Mouse (Mus musculus): ENCODE measurements around the gene Chtf18.
A peak's percentile ranks its signal among the peaks of the same experiment; 100 is the strongest.

Gene Chtf18

DNA sequence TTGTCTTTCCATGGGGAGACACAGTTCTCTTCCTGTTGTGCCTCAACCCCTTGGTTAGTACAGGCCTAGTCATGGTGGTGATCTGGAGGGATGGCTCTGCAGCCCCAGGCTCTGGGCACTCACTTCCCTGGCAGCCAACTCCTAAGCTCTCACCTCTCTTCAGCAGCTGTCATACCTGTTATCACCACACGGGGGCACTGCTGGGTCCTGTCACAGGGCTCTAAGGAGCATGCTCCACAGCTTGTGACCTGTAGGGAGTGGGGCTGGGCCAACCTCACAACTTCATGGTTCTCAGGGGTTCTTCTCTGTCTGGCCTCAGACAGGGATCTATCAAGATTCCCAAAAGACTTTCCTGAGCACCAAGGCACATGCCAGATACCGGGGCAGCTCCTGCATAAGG lies 4.9 kb upstream of the Chtf18 start:
- peak; percentile 74 for DNase-seq

DNA sequence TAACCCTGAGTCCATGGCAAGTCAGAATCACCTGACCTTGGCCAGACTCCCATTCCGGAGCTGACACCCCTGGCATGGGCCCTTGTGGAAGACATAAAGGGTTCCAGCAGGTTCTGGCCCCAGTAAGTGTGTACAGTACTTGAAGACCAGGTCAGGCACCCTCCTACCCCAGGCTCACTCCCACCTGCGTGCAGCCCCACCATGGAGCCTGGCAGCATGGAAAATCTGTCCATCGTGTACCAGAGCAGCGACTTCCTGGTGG lies 721 bp upstream of the Chtf18 start:
- no peak for DNase-seq

DNA sequence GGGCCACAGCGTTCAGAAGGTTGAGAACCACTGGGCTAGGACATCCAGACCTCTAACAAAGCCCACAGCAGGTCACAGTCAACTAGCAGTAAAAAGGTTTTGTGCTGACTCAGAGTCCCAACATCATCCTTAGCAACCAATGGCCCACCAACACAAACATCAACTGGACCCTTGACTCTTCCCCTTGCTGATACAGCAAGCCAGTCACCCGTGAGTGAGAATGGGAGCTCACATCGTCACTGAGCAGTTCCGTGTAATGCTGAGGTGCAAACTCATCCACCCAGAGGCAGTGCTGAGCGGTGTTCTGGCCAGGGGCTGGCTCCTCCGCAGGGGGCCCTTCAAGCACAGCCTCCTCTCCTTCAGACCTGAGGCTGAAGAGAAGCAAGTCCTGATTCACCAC lies 2.0 kb downstream of the Chtf18 start:
- no peak for DNase-seq

DNA sequence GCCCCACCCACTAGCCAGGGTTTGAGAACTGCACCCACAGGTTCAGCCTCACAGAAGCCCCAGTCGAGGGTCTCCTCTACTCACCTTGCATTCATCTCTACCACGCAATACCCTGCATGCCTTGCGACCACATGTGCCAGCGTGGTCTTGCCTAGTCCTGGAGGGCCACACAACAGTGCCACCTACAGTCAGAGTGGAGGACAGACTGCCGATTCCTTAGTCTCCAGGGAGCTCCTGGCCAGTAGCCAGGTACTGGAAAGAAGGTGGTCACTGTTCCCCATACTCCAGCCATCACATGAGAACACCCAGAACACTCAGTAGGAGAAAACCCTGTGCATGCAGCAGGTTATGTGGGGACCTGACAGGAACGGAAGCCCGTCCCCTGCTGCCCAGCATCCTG lies 3.3 kb downstream of the Chtf18 start:
- no peak for DNase-seq

DNA sequence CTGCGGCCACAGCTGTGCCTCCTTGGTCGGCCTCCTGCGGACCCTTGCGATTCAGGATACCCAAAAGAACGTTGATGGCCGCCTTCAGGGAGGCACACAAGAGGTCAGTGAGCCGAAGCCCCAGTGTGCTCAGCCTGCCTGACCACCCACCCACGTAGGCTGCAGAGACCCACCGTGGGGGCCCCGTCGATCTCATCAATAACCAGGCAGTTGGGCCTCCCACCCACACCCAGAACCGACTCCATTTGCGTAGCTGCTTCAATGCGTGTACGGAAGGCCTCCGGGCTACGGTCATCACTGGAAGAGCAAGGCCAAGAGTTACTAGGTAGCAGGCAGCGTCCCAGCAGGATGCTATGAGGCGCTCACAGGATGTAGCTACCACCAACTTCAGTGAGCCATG lies 3.7 kb downstream of the Chtf18 start:
- DNase-seq = no peak

DNA sequence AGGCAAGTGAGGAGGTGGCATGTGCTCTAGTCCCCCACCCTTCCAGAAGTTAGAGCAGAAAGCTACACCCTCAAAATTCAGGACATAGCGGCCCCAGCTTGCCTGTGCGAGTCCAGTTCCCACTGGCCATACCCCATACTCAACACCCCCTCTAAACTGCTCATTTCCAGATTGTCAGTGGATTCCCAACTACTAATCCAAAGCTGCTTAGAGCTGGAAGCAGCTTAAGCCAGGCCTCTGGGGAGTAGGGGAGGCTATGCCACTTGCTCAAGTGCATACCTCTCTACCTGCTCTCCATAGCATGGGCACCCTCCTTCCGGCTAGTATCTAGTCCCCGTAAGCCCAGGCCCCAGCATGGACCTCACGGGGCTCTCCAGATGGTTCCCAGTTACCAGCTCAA lies 5.7 kb downstream of the Chtf18 start:
- no peak for DNase-seq

DNA sequence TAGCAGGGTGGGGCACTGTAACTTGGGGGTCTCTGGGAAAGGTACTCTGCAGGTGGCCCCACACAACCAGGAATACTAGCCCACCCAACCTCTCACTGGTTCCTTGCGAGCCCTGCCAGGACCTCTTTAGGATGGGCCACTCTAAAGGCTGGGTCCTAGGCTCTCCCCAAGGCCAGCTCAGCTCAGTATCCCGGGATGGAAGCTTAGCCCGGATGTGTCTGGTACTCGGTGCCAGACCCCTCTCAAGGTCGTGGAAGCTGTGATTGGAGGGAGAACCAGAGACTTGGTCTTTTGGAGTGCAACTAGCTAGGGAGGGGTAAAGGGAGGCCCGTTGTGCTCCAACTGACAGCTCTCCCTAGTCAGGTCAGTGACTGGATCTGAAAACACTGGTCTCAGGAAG lies 9.5 kb downstream of the Chtf18 start:
- DNase-seq = no peak

DNA sequence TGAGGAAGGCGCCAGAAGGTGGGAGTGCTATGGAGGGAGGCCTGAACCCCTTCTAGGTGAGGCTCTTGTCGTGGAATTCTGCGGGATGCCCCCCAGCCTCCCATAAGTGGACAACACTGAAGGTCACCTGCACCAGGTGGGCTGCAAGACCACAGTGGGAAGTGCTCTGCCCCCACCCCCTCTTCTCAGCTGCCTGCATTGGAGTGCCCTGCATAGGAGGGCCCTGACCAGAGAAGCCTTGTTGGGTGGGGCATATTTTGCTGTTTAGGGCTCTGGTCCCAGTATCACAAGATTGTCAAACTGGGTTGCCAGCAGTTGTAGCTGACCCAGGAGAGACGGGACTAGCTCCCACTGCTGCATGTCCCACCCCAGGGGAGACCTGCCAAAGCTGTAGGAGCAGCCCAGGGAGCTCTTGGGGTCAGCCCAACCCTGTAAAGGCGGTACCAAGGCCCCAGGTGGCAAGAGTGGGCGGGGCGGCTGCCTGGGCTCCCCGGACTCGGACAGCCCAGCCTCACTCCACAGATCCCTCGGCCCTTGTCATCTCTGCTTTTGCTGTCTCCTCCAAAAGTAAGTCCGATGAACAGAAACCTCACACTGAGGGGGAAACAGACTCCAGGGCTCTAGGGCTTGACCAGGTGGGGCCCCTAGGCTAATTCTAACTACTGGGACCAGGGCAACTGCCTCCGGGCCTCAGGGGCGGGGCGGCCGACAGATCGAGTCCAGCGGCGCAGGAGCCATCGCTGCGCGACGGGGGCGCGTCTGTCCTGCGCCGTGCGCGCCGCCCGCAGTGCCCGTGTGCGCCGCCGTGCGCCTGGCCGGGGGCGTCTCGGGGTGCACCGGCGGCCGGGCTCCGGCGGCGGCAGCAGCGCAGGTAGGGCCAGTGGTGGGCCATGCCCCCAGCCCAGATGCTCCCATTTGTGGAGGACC lies 10.2 kb downstream of the Chtf18 start, which contains the start of gene Gng13:
Gene Gng13 (plus strand): TSS at position 461 of the 927 bp plus-strand sequence.
- no peak for DNase-seq

DNA sequence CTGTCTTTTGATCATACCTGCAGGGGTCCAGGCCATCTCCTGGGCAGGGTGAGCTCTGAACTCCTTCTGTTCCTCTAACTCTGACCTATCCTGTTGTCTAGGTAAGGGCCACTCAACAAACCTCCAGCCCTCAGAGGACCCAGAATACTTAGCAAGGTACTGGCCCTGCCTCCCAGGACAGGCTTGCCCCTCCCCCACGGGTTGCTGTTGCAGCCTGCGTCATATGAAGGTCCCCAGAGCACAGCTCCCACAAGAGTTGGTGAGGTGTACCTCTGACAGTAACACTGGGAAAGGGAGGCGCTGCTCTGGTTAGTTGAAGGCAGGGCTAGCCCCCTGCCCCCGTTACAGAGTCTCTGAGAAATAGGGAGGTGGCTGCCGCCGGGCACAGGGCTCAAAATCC lies 11.1 kb downstream of the Chtf18 start:
- no peak for DNase-seq

DNA sequence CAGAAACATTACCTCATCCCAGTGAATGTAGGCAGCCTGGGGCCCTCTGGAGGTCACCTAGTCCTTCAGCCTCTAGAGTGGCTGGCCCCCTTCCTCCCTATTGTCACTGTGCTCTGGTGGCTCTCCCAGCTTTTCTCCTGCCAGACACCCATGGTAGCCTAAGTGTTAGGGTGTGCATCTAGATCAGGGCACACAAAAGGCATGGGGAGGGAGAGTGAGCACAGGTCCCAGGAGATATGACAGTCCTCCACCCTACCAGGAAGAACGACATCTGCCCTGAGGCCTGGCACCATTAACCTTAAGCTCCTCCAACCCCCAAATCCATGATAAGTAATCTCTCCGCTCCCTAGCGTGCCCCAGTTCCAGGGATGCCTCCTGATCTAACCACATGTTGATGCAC lies 11.6 kb downstream of the Chtf18 start:
- no peak for DNase-seq

DNA sequence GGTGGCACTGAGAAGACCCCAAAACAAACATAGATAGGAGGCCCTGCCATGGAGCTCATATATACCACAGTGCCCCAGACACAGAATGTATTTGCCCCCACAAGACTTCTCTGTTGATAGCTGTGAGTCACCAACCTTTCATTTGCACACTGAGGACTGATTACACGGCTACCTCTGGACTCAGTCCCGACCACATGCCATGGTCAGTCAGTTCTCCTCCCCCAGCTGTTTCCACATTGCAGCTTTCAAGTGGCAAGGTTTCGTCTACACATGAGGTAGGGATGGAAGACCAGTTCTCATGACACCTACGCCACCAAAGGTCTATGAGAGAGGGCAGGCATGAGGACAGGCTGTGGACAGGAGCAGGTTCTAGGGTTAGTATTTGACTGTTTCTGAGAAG lies 16.1 kb downstream of the Chtf18 start:
- DNase-seq = no peak

DNA sequence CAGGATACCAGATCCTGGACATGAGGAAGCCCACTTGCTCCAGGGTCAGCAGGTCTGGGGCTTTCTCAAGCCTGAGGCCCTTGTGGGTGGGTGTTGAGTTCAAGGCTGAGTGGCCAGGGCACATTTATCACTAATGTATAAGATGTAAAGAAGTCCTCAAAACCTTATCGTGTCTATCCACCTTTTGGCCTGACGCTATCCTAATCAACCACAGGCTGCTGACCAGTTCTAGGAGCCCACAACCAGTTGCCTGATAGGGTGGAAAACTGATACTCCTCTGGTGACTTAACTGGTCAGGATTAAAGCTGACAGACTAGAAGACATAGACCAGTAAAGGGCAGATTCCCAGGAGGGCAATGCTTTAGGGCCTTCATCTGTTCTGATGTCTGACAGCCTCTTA lies 17.2 kb downstream of the Chtf18 start:
- DNase-seq = no peak

DNA sequence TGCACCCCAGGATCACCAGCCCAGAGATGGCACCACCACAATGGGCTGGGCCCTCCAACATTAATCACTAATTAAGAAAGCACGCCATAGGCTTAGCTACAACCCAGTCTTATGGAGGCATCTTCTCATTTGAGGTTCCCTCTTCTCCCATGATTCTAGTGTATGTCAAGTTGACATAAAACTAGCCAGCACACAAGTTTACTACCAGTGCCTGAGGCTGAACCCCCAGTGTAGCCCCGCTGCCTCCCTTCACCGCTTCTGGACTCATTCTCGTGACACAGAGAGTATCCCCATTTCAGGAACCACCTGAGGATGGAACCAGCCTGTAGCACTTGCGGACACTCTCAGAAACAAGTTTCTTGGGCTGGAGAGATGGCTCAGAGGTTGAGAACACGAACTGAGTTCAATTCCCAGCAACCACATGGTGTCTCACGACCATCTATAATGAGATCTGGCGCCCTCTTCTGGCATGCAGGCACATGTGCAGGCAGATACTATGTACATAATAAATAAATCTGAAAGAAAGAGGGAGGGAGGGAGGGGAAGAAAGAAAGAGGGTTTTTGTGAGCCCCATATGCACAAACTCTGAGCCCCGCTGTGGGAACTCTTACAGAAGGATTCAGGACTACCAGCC lies 26.2 kb downstream of the Chtf18 start:
- DNase-seq = no peak

DNA sequence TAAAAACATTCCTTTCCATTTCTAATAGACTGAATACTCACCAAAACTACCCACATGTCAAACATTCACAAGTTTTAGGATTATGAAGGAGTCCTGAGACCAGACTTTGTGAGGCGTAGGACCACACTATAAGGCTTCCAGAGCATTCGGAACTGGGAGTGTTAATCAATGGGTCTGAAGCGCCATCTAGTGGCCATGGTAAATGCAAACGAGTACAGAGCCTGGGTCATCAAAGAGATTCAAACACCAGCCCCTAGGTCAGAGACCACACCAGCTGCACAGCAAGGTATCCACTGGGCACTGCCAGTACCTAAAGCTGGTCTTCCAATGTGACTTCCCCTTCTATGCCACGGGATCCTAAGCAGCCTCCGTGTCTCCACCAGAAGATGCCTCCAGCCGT lies 28.8 kb downstream of the Chtf18 start:
- DNase-seq = peak; percentile 59

DNA sequence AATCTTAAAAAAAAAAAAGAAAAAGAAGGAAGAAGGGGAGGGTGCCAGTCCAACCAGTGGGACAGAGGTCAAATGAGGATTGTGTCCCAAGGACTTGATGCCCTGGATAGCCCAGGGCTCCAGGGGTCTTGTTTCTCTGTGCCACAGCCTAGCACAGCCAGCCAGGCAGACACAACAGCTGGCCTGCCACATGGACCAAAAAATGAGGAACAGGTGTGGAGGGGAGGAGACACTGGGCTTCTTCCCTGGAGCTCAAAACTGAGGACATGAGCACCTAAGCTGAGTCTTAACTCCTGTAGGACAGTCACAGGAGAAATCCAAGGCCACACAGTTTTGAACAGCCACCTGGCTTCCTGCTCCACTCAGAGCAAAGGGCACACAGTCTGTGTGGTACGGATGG lies 31.0 kb downstream of the Chtf18 start:
- DNase-seq = no peak

DNA sequence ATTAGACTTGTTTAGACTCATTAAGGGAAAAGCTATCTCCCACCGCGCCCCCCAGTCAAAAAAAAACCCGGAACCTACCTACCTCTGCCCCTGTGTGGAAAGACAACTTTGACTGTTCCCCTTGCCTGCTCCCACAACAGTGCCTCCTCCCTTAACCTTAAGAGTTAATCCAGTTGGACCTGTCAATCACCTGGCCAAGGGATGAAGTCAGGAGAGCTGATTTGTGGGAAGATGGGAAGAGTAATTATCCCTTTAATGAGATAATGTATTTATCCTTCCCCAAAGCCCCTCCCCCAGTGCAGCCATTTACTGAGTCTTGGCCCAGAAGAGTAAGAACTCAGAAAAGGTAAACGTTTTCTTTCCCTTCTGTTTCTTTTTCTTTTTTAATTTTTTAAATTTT lies 38.3 kb downstream of the Chtf18 start:
- no peak for DNase-seq

DNA sequence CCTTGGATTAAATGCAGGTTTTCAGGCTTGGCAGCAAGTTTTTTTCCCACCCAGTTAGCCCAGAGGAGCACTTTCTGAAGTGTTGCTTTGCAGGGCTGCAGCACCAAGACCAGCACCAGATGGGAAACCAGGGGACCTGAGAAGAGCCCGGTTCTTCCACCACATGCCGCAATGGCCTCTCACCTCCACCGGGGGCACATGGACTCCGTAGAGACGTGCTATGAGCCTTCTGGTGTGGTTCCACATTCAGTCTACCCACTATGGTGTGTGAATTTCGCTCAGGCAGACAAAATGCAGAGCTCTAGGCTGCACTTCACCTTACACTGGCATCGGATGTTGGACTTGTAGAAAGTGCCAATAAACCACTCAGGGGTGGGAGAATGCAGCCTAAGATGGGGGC lies 40.9 kb downstream of the Chtf18 start:
- DNase-seq = no peak

DNA sequence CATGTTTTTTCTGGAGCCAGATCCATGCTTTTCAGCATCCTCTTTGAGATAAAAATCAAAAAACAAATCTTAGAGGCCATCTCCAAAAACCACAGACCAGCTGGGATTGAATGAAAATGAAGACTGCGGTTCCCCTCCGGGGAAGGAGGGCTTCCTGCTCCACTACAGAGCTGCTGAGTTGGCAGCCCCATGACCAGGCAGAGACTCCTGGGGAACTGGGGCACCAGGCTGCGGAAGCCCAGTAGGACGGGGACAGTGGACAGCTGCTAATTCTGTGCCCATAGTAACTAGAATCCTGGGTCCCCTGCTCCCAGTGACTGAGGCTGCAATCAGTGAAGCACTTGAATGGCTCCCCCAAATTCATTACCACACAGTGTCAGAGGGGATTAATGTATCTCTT lies 45.6 kb downstream of the Chtf18 start:
- no peak for DNase-seq

DNA sequence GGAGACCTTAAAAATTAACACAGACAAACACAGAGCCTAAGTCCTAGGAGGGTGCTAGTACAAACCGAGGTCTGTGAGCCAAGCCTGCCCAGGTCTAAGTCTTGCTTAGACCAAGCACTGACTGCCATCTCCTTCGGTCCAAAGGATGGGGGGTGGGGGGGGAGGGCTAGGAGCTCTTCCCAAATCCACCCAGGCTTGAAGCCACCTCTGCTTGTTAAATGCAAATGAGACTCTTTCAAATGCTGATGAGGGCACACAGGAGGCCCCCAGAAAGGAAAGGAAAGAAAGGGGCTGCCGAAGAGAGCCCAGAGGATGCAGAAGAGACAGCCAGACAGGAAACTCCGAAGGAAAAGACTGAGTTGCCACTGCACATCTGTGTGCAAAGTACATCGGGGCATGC lies 47.4 kb downstream of the Chtf18 start:
- no peak for DNase-seq

DNA sequence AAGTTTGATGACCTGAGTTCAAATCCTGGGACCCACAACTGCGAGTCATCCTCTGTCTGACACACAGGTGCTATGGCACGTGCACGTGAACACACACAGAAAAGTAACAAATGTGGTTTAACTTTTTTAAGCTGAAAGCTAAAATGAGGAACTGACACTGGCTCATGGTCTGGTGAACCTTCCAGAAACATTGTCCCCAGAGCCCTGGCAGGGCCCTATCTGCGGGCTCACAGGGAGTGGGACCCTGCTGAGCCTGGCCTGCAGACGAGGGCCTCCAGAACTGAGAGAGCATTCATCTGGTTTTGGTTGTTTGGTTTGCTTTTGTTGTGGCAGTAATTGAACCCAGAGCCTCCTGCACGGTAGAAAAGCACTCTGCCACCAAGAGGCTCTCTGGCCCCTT lies 49.2 kb downstream of the Chtf18 start:
- no peak for DNase-seq

DNA sequence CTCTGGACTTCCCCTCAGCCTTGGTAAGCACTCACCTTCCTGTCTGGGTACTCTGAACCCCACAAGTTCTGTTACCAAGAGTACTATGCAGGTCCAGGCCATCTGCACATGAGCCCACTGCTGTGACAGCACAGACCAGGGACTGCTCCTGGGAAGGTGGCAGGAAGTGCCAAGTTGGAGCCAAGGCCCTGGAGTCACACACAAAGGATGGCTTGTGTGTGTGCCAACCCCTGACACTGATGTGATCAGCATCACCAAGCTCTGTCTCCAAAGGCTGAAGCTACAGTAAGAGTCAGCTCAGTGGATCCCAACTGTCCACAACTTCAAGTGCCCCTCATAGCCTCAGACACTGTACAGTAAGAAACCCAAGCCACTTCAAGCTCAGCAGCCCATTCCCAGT lies 54.2 kb downstream of the Chtf18 start:
- no peak for DNase-seq
